Mouse (Mus musculus): ENCODE data around the gene Rmdn3. TPM values are rescaled to one million over a fixed set of nuclear protein-coding genes. Genes with fewer than 3 reads are reported as not detected.

The Rmdn3 gene
- polyA plus RNA-seq, 1 experiment, result 36.2 TPM

- H3K27ac ChIP-seq (ENCODE audit: control insufficient read depth, insufficient read depth, low read depth, low read length, poor library complexity), result no peak overlapping the region
- no peak overlapping the region for H3K4me3 ChIP-seq (replicated peaks; ENCODE audit: control insufficient read depth, low read depth, low read length)
- H3K4me1 ChIP-seq (ENCODE audit: control insufficient read depth, insufficient read depth, low read length), result no peaks in the 10 kb centered on the region; the same call in 1 of the 2 replicates
- no peak for TF ChIP-seq CTCF (IDR thresholded peaks at IDR 0.05; ENCODE audit: control insufficient read depth, insufficient read depth, low read length)
- TF ChIP-seq POLR2A (IDR thresholded peaks at IDR 0.05; ENCODE audit: borderline replicate concordance, control insufficient read depth, low read depth, low read length), result no peak
These were observed 8.6 kb upstream of the Rmdn3 start for GRCm38 (mm10) chr2:119165401-119165800.

GRCm38 (mm10) chr2:119163999-119164398 lies 7.2 kb upstream of the Rmdn3 start:
- no peak overlapping the region for H3K4me3 ChIP-seq (replicated peaks; ENCODE audit: control insufficient read depth, low read depth, low read length)
- WGBS, result 89% methylated on average over 4 of the region's 4 CpGs
- H3K27ac ChIP-seq (ENCODE audit: control insufficient read depth, insufficient read depth, low read depth, low read length, poor library complexity), result no peak overlapping the region
- TF ChIP-seq POLR2A (IDR thresholded peaks at IDR 0.05; ENCODE audit: borderline replicate concordance, control insufficient read depth, low read depth, low read length) (no peak), CTCF (IDR thresholded peaks at IDR 0.05; ENCODE audit: control insufficient read depth, insufficient read depth, low read length) (no peak)
- H3K4me1 ChIP-seq (ENCODE audit: control insufficient read depth, insufficient read depth, low read length), result no peaks in the 10 kb centered on the region; the same call in 1 of the 2 replicates

GRCm38 (mm10) chr2:119163135-119163534 lies 6.3 kb upstream of the Rmdn3 start:
- Histone ChIP-seq H3K4me1 (ENCODE audit: control insufficient read depth, insufficient read depth, low read length) (no peaks in the 10 kb centered on the region; the same call in 1 of the 2 replicates), H3K4me3 (replicated peaks; ENCODE audit: control insufficient read depth, low read depth, low read length) (no peak overlapping the region), H3K27ac (ENCODE audit: control insufficient read depth, insufficient read depth, low read depth, low read length, poor library complexity) (no peak overlapping the region)
- TF ChIP-seq CTCF (IDR thresholded peaks at IDR 0.05; ENCODE audit: control insufficient read depth, insufficient read depth, low read length) (no peak), POLR2A (IDR thresholded peaks at IDR 0.05; ENCODE audit: borderline replicate concordance, control insufficient read depth, low read depth, low read length) (no peak)
- 14% methylated on average over 3 of the region's 3 CpGs for WGBS

GRCm38 (mm10) chr2:119161247-119161646 lies 4.4 kb upstream of the Rmdn3 start:
- Histone ChIP-seq H3K4me3 (replicated peaks; ENCODE audit: control insufficient read depth, low read depth, low read length) (no peak overlapping the region), H3K27ac (ENCODE audit: control insufficient read depth, insufficient read depth, low read depth, low read length, poor library complexity) (no peak overlapping the region), H3K4me1 (ENCODE audit: control insufficient read depth, insufficient read depth, low read length) (no peaks in the 10 kb centered on the region; the same call in 1 of the 2 replicates)
- TF ChIP-seq CTCF (IDR thresholded peaks at IDR 0.05; ENCODE audit: control insufficient read depth, insufficient read depth, low read length), result no peak
- no peak for TF ChIP-seq POLR2A (IDR thresholded peaks at IDR 0.05; ENCODE audit: borderline replicate concordance, control insufficient read depth, low read depth, low read length)
- WGBS, result 60% methylated on average over 2 of the region's 2 CpGs

GRCm38 (mm10) chr2:119157836-119158235 lies 1.0 kb upstream of the Rmdn3 start:
- no peak for TF ChIP-seq POLR2A (IDR thresholded peaks at IDR 0.05; ENCODE audit: borderline replicate concordance, control insufficient read depth, low read depth, low read length)
- no peak for TF ChIP-seq CTCF (IDR thresholded peaks at IDR 0.05; ENCODE audit: control insufficient read depth, insufficient read depth, low read length)
- H3K4me3 ChIP-seq (replicated peaks; ENCODE audit: control insufficient read depth, low read depth, low read length), result no peak overlapping the region
- no peak overlapping the region for H3K27ac ChIP-seq (ENCODE audit: control insufficient read depth, insufficient read depth, low read depth, low read length, poor library complexity)
- H3K4me1 ChIP-seq (ENCODE audit: control insufficient read depth, insufficient read depth, low read length), result no peaks in the 10 kb centered on the region; the same call in 1 of the 2 replicates

GRCm38 (mm10) chr2:119156081-119156680 lies 653 bp downstream of the Rmdn3 start:
- TF ChIP-seq POLR2A (IDR thresholded peaks at IDR 0.05; ENCODE audit: borderline replicate concordance, control insufficient read depth, low read depth, low read length), result no peak
- under 1% methylated on average over 34 of the region's 34 CpGs for WGBS
- peak overlapping the region; percentile 75 for H3K27ac ChIP-seq (ENCODE audit: control insufficient read depth, insufficient read depth, low read depth, low read length, poor library complexity)
- H3K4me3 ChIP-seq (replicated peaks; ENCODE audit: control insufficient read depth, low read depth, low read length), result peak overlapping the region; percentile 94
- no peaks in the 10 kb centered on the region for H3K4me1 ChIP-seq (ENCODE audit: control insufficient read depth, insufficient read depth, low read length)

GRCm38 (mm10) chr2:119155388-119155787 lies 1.4 kb downstream of the Rmdn3 start:
- no peaks in the 10 kb centered on the region for H3K4me1 ChIP-seq (ENCODE audit: control insufficient read depth, insufficient read depth, low read length)
- H3K27ac ChIP-seq (ENCODE audit: control insufficient read depth, insufficient read depth, low read depth, low read length, poor library complexity), result peak overlapping the region; percentile 75; the same call in 1 of the 2 replicates
- TF ChIP-seq CTCF (IDR thresholded peaks at IDR 0.05; ENCODE audit: control insufficient read depth, insufficient read depth, low read length) (no peak), POLR2A (IDR thresholded peaks at IDR 0.05; ENCODE audit: borderline replicate concordance, control insufficient read depth, low read depth, low read length) (no peak)
- peak overlapping the region; percentile 94 for H3K4me3 ChIP-seq (replicated peaks; ENCODE audit: control insufficient read depth, low read depth, low read length)
- 59% methylated on average over 9 of the region's 9 CpGs for WGBS

GRCm38 (mm10) chr2:119154683-119155082 lies 2.2 kb downstream of the Rmdn3 start:
- peak overlapping the region; percentile 45; the same call in 1 of the 2 replicates for H3K27ac ChIP-seq (ENCODE audit: control insufficient read depth, insufficient read depth, low read depth, low read length, poor library complexity)
- TF ChIP-seq CTCF (IDR thresholded peaks at IDR 0.05; ENCODE audit: control insufficient read depth, insufficient read depth, low read length) (no peak), POLR2A (IDR thresholded peaks at IDR 0.05; ENCODE audit: borderline replicate concordance, control insufficient read depth, low read depth, low read length) (no peak)
- no peaks in the 10 kb centered on the region for H3K4me1 ChIP-seq (ENCODE audit: control insufficient read depth, insufficient read depth, low read length)
- 63% methylated on average over 2 of the region's 2 CpGs for WGBS
- H3K4me3 ChIP-seq (replicated peaks; ENCODE audit: control insufficient read depth, low read depth, low read length), result no peak overlapping the region

GRCm38 (mm10) chr2:119152255-119152654 lies 4.6 kb downstream of the Rmdn3 start:
- Histone ChIP-seq H3K27ac (ENCODE audit: control insufficient read depth, insufficient read depth, low read depth, low read length, poor library complexity) (no peak overlapping the region), H3K4me3 (replicated peaks; ENCODE audit: control insufficient read depth, low read depth, low read length) (no peak overlapping the region), H3K4me1 (ENCODE audit: control insufficient read depth, insufficient read depth, low read length) (no peaks in the 10 kb centered on the region)
- WGBS, result 73% methylated on average over 6 of the region's 6 CpGs
- TF ChIP-seq POLR2A (IDR thresholded peaks at IDR 0.05; ENCODE audit: borderline replicate concordance, control insufficient read depth, low read depth, low read length) (no peak), CTCF (IDR thresholded peaks at IDR 0.05; ENCODE audit: control insufficient read depth, insufficient read depth, low read length) (no peak)
